Mouse (Mus musculus): ENCODE results near the gene Map4k1. TPM values are rescaled to one million over a fixed set of nuclear protein-coding genes. Genes with fewer than 3 reads are reported as not detected.

Gene Map4k1
- polyA plus RNA-seq, 1 experiment: 270 TPM

- Histone ChIP-seq H3K4me3 (replicated peaks) (no peak overlapping the region), H3K9me3 (peaks cover 10% of the 10 kb centered on the region), H3K27me3 (replicated peaks) (no peaks in the 10 kb centered on the region), H3K4me1 (peaks cover 39% of the 10 kb centered on the region), H3K36me3 (replicated peaks; ENCODE audit: low read length) (no peaks in the 10 kb centered on the region)
- TF ChIP-seq FLI1 (IDR thresholded peaks at IDR 0.05; ENCODE audit: low read length): no peak
- no peak for TF ChIP-seq GATA1 (IDR thresholded peaks at IDR 0.05; ENCODE audit: borderline replicate concordance, low read length)
These were observed 49.8 kb downstream of the Map4k1 start for GRCm38 (mm10) chr7:29031641-29032040.

- Histone ChIP-seq H3K4me1 (peaks cover 37% of the 10 kb centered on the region), H3K4me3 (replicated peaks) (no peak overlapping the region), H3K9me3 (peaks cover 10% of the 10 kb centered on the region), H3K27me3 (replicated peaks) (no peaks in the 10 kb centered on the region), H3K36me3 (replicated peaks; ENCODE audit: low read length) (no peaks in the 10 kb centered on the region)
- no peak for TF ChIP-seq GATA1 (IDR thresholded peaks at IDR 0.05; ENCODE audit: borderline replicate concordance, low read length)
- no peak for TF ChIP-seq FLI1 (IDR thresholded peaks at IDR 0.05; ENCODE audit: low read length)
These were observed 50.8 kb downstream of the Map4k1 start for GRCm38 (mm10) chr7:29032685-29033084.

- H3K27me3 ChIP-seq (replicated peaks): peaks cover 2% of the 10 kb centered on the region
- H3K4me3 ChIP-seq (replicated peaks): no peak overlapping the region
- peaks cover 10% of the 10 kb centered on the region for H3K9me3 ChIP-seq
- TF ChIP-seq FLI1 (IDR thresholded peaks at IDR 0.05; ENCODE audit: low read length): no peak
- no peak for TF ChIP-seq GATA1 (IDR thresholded peaks at IDR 0.05; ENCODE audit: borderline replicate concordance, low read length)
- no peaks in the 10 kb centered on the region for H3K36me3 ChIP-seq (replicated peaks; ENCODE audit: low read length)
- H3K4me1 ChIP-seq: peaks cover 17% of the 10 kb centered on the region
These were observed 55.4 kb downstream of the Map4k1 start for GRCm38 (mm10) chr7:29037261-29037660.

- peaks cover 29% of the 10 kb centered on the region for H3K4me1 ChIP-seq
- H3K27me3 ChIP-seq (replicated peaks): peaks cover 4% of the 10 kb centered on the region
- H3K36me3 ChIP-seq (replicated peaks; ENCODE audit: low read length): no peaks in the 10 kb centered on the region
- peaks cover 10% of the 10 kb centered on the region for H3K9me3 ChIP-seq
- TF ChIP-seq FLI1 (IDR thresholded peaks at IDR 0.05; ENCODE audit: low read length) (no peak), GATA1 (IDR thresholded peaks at IDR 0.05; ENCODE audit: borderline replicate concordance, low read length) (no peak)
- H3K4me3 ChIP-seq (replicated peaks): peak overlapping the region; percentile 91
These were observed 57.7 kb downstream of the Map4k1 start for GRCm38 (mm10) chr7:29039604-29039984.

GRCm38 (mm10) chr7:29039985-29040661 lies 58.3 kb downstream of the Map4k1 start:
- Histone ChIP-seq H3K9me3 (peaks cover 10% of the 10 kb centered on the region), H3K4me1 (peaks cover 29% of the 10 kb centered on the region), H3K36me3 (replicated peaks; ENCODE audit: low read length) (no peaks in the 10 kb centered on the region), H3K27me3 (replicated peaks) (peaks cover 6% of the 10 kb centered on the region), H3K4me3 (replicated peaks) (peak overlapping the region; percentile 91)
- TF ChIP-seq FLI1 (IDR thresholded peaks at IDR 0.05; ENCODE audit: low read length) (no peak), GATA1 (IDR thresholded peaks at IDR 0.05; ENCODE audit: borderline replicate concordance, low read length) (no peak)

GRCm38 (mm10) chr7:29041194-29041593 lies 59.3 kb downstream of the Map4k1 start:
- H3K4me3 ChIP-seq (replicated peaks): no peak overlapping the region
- no peaks in the 10 kb centered on the region for H3K36me3 ChIP-seq (replicated peaks; ENCODE audit: low read length)
- peaks cover under 1% of the 10 kb centered on the region; the same call in 1 of the 2 replicates for H3K9me3 ChIP-seq
- peaks cover 8% of the 10 kb centered on the region for H3K27me3 ChIP-seq (replicated peaks)
- no peak for TF ChIP-seq FLI1 (IDR thresholded peaks at IDR 0.05; ENCODE audit: low read length)
- H3K4me1 ChIP-seq: peaks cover 35% of the 10 kb centered on the region

- Histone ChIP-seq H3K9me3 (peaks cover 2% of the 10 kb centered on the region), H3K27me3 (replicated peaks) (peaks cover 10% of the 10 kb centered on the region), H3K4me1 (peaks cover 39% of the 10 kb centered on the region), H3K36me3 (replicated peaks; ENCODE audit: low read length) (no peaks in the 10 kb centered on the region), H3K4me3 (replicated peaks) (no peak overlapping the region)
- no peak for TF ChIP-seq GATA1 (IDR thresholded peaks at IDR 0.05; ENCODE audit: borderline replicate concordance, low read length)
- no peak for TF ChIP-seq FLI1 (IDR thresholded peaks at IDR 0.05; ENCODE audit: low read length)
These were observed 61.3 kb downstream of the Map4k1 start for GRCm38 (mm10) chr7:29043016-29043673.

GRCm38 (mm10) chr7:29043674-29044057 lies 61.8 kb downstream of the Map4k1 start:
- H3K36me3 ChIP-seq (replicated peaks; ENCODE audit: low read length): no peaks in the 10 kb centered on the region
- peaks cover 12% of the 10 kb centered on the region for H3K27me3 ChIP-seq (replicated peaks)
- no peak overlapping the region for H3K4me3 ChIP-seq (replicated peaks)
- H3K4me1 ChIP-seq: peaks cover 39% of the 10 kb centered on the region
- H3K9me3 ChIP-seq: peaks cover 7% of the 10 kb centered on the region
- no peak for TF ChIP-seq FLI1 (IDR thresholded peaks at IDR 0.05; ENCODE audit: low read length)

- peaks cover 36% of the 10 kb centered on the region for H3K4me1 ChIP-seq
- peaks cover 9% of the 10 kb centered on the region for H3K9me3 ChIP-seq
- H3K27me3 ChIP-seq (replicated peaks): peaks cover 16% of the 10 kb centered on the region
- H3K4me3 ChIP-seq (replicated peaks): no peak overlapping the region
- TF ChIP-seq GATA1 (IDR thresholded peaks at IDR 0.05; ENCODE audit: borderline replicate concordance, low read length) (no peak), FLI1 (IDR thresholded peaks at IDR 0.05; ENCODE audit: low read length) (no peak)
- H3K36me3 ChIP-seq (replicated peaks; ENCODE audit: low read length): no peaks in the 10 kb centered on the region
These were observed 62.5 kb downstream of the Map4k1 start for GRCm38 (mm10) chr7:29044302-29044701.

GRCm38 (mm10) chr7:29046533-29046932 lies 64.7 kb downstream of the Map4k1 start:
- TF ChIP-seq GATA1 (IDR thresholded peaks at IDR 0.05; ENCODE audit: borderline replicate concordance, low read length): no peak
- no peak for TF ChIP-seq FLI1 (IDR thresholded peaks at IDR 0.05; ENCODE audit: low read length)
- Histone ChIP-seq H3K4me1 (peaks cover 24% of the 10 kb centered on the region), H3K9me3 (peaks cover 14% of the 10 kb centered on the region), H3K36me3 (replicated peaks; ENCODE audit: low read length) (no peaks in the 10 kb centered on the region), H3K27me3 (replicated peaks) (peaks cover 21% of the 10 kb centered on the region), H3K4me3 (replicated peaks) (no peak overlapping the region)

Data from megakaryocyte, embryonic 14.5 days (primary cell).